Comparison of ENCODE assay signal across 8 mouse cellular contexts in genomic region chr3:97609845-97610410, GRCm38 (mm10). TPM values are rescaled to one million over a fixed set of nuclear protein-coding genes. Genes with fewer than 3 reads are reported as not detected.
DNase-seq lines count a peak whose midpoint lies in the region; ATAC-seq lines count a peak whose summit lies in the region.

Gene Chd1l, minus strand, starts transcription at chr3:97610203.

- peak within 1 kb of the TSS; percentile 82 for H3K4me3 ChIP-seq in intestine, embryonic 15.5 days (replicated peaks)

- ATAC-seq in intestine, embryonic 15.5 days, result peak; percentile 93

- H3K36me3 ChIP-seq in intestine, embryonic 15.5 days, result peaks cover under 1% of the 10 kb centered on the region; the same call in 1 of the 2 replicates

- peak within 1 kb of the TSS; percentile 91 for H3K9ac ChIP-seq in intestine, embryonic 15.5 days

- peak; percentile 81 for DNase-seq in adrenal gland, adult 8-10 months
- DNase-seq in embryo, embryonic 11.5 days (ENCODE audit: low read depth, low spot score), result peak; percentile 87
- peak; percentile 87 to 92 for DNase-seq in gastrocnemius, postnatal 36 days
- peak; percentile 90 to 92 for DNase-seq in left cerebral cortex, postnatal 25 days (ENCODE audit: low spot score in 2 of 2)
- peak; percentile 93 for DNase-seq in mesoderm, embryonic 11.5 days (ENCODE audit: low read depth, low spot score)
- peak; percentile 93 for DNase-seq in right cerebral cortex, postnatal 25 days
- DNase-seq in urinary bladder, postnatal 36 days (ENCODE audit: low spot score in 2 of 2), result peak; percentile 91 to 93

- under 1% methylated on average over 56 of the region's 56 CpGs for WGBS in intestine, embryonic 15.5 days

- peak within 1 kb of the TSS; percentile 95 for H3K27ac ChIP-seq in intestine, embryonic 15.5 days

- intact Hi-C loops in gastrocnemius, postnatal 36 days (cut with DNase I), result loop anchor here (2.0 kb wide), 1 partner anchor 47 kb away; no protein-coding TSS in a partner anchor
- intact Hi-C loops in left cerebral cortex, postnatal 25 days (cut with DNase I), result loop anchor here (1.0 kb wide), 1 partner anchor 48 kb away; the partner anchor contains the start of gene Prkab2

- no peaks in the 10 kb centered on the region for H3K9me3 ChIP-seq in intestine, embryonic 15.5 days

- no peaks in the 10 kb centered on the region for H3K27me3 ChIP-seq in intestine, embryonic 15.5 days (replicated peaks)

- peaks cover 3% of the 10 kb centered on the region; the same call in 1 of the 2 replicates for H3K4me1 ChIP-seq in intestine, embryonic 15.5 days (replicated peaks)

- H3K4me2 ChIP-seq in intestine, embryonic 15.5 days (replicated peaks), result peak within 1 kb of the TSS; percentile 75

RNA-seq across cellular contexts. Expression of gene Chd1l, which starts in this region (rescaled TPM):
- total RNA-seq in adrenal gland, adult 8-10 months (2022), result 10 to 100 TPM; 14.2 to 20.3 (median 19.3) TPM
- total RNA-seq in gastrocnemius, postnatal 36 days (2021), result 10 to 100 TPM in 1 of 2 experiments, 1 to 10 TPM in 1; 9.6 to 10.4 TPM
- polyA plus RNA-seq in intestine, embryonic 15.5 days (2015; fragmentation: Nextera tagmentation; extraction: Ambion mirVana), result 19.6 and 20.5 TPM in 2 replicates
- 10 to 100 TPM in 1 of 2 experiments, 1 to 10 TPM in 1; 9.2 to 10.3 TPM for total RNA-seq in left cerebral cortex, postnatal 25 days (2021)

Comparison
In these comparisons a context has a peak if more than half of its experiments do, and no peak if none do; other contexts are left out.
1. Peak in every context shown above with its lines: DNase-seq, ATAC-seq, H3K4me3 ChIP-seq and H3K27ac ChIP-seq.